Mouse (Mus musculus) urinary bladder, postnatal 36 days (tissue): ENCODE data around the gene Rps6ka4.

Experiments used
- DNase-seq, 2 experiments: peaks; one replicate each; pipeline ENCODE4 v3.0.0; 2022; ENCODE audit warnings: low spot score in 2 of 2, mixed read lengths in 1 of 2

Rps6ka4 gene

DNA sequence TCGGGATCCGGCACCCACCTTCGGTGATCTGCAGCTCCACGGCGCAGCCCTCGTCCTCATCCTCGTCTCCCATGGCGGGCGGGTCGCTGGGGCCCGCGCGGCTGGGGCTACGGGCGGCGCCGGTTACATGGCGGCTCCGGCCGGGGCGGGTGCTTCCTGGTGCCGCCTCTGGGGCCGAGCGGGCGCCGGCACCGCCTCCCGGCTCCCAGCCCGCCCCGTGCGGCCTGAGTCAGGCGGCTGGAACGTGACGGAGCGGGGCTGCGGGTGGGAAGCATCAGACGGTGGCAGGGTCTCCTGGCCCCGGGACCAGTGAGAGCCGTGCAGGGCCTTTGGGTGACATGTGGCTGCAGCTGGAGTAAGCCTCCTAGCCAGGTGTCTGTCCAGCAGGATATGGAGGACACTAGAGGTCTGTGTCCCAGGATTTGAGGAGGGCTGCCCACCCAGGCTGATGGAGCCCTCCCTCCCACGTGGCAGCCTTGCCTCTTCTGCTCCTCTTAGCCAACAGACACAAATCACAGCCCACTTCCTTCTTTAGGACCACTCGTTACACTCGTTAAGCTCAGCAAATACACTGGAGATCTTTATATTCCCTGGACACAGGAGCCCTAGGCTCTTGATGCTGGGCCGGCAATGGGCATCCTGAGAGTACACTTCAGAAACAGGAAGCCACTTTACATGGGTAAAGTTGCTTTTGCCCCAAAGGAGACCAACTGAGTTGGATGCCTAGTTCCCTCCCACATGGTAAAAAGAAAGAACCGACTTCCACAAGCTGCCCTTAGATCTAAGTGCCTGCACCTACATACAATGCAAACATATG lies at the start of gene Rps6ka4:
Gene Rps6ka4 (minus strand): TSS at position 162 of the 817 bp plus-strand sequence.
- DNase-seq: peak; percentile 69 to 74

GRCm38 (mm10) chr19:6877965-6878364 lies 37.5 kb upstream of the Rps6ka4 start:
- DNase-seq: no peak

DNA sequence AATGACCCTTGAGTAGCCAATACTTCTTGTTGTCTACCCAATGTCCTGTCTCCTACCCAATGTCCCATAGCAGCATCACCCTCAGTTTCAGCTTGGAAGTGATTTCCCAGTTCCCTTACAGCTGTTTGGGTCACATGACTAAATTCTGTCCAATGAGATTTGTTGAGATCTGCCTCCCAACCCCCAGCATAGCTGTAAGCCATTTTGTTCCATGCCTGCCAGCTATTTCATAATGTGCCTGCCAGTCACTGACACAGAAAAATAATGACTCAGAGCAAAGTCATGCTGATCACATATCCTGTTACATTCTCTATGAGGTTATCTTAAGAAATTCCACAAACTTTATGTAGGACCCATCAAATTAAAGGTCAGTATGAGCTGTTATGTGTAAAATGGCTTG lies 36.4 kb upstream of the Rps6ka4 start:
- no peak for DNase-seq

DNA sequence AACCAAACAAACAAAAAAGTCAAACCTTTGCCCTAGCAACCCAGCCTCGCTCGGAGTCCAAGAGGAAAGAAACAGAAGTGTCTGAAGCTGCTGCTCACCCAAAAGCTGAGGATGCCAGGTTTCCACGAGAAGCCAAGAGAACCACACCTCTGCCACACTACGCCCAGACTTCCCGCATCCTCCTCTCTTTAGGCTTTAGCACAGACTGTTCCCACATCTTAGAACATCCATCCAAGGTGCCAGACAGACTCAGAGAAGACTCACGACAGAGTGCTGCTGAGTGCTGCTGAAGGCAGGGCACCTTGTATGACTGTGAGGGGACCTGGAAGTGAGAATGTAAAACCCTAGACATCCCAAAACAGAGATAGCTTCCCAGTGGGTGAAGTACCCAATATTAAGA lies 35.4 kb upstream of the Rps6ka4 start:
- DNase-seq: no peak

- DNase-seq: no peak
These were observed 33.8 kb upstream of the Rps6ka4 start for GRCm38 (mm10) chr19:6874257-6874656.

- DNase-seq: no peak
These were observed 32.3 kb upstream of the Rps6ka4 start for GRCm38 (mm10) chr19:6872701-6873100.

DNA sequence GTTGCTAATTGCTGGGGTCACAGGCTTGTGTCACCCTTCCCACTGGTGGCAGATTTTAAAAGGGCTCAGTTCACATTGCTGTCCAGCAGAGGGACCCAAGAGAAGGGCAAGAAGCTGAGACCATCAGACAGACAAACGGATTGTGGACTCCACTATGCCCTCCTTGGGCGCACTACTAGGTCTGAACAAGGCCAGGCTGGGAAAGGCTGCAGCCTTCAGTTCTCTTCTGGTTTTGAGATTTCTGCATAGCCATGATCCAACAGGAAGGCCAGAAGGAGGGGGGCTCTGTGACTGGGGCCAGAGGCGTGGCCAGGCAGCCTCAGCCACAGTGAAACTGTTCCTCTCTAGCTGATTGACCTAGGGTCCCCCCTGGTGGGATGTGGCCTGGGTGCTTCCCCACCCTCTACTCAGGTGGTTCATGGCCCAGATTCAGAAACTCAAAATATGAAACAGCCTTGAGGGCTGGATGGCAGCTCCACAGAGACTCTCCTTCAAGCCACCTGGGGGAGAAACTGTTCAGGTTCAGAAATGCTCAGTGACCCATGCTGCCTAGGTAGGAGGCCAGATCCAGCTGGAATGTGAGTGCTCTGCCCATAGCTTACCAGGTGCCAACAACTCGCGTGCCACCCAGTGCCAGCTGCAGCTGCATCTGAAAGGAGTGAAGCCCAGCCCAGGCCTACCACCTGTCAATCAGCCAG lies 31.3 kb upstream of the Rps6ka4 start:
- peak in 1 of 2 experiments; percentile 31 for DNase-seq

DNA sequence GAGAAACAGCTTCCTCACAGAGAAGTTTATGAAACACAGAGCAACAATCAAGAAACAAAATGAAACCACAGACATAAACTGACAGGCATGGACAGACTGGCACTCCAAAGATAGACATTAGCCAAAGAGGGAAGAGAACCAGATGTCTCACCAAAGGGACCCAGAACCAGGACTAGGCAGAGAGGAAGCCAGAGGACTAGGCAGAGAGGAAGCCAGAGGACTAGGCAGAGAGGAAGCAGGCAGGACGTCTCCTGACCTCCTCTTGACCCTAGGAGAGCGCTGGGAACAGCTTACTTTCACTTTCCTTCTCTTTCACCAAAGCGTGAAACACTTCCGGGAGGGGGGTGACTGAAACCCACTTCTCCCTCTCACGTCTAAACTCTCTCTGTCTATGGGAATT lies 28.9 kb upstream of the Rps6ka4 start:
- peak; percentile 41 to 64 for DNase-seq

DNA sequence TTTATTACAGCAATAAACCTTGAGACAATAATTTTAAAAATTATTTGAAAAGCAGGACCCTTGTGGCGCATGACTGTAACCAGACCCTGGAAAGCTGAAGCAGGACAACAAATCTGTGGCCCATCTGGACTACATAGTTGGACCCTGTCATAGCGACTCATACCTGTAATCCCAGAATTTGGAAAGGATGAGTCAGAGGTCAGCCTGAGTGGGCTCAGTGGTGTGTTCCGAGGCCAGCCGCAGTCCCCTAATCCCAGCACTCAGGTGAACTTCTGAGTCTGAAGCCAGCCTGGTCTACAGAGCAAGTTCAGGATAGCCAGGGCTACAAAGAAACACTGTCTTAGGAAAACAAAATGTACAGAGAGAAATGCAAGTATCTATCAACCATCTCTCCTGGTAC lies 21.0 kb upstream of the Rps6ka4 start:
- no peak for DNase-seq

GRCm38 (mm10) chr19:6860706-6861105 lies 20.3 kb upstream of the Rps6ka4 start:
- no peak for DNase-seq

DNA sequence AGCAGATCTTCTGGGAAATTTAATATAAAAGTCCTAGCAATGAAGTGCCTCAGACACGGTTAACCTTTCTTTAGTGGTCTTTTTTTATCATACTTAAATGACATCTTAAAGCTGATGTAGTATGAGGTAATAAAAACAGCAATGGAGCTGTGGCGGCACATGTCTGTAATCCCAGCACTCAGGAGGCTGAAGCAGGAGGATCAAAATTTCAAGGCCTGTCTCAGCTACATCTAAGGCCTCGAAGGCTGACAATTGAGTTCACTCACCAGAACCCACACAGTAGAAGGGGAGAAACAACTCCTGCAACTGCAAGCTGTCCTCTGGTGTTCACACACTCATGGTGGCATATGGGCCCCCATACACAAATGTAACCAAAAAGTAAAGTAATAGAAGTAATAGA lies 19.5 kb upstream of the Rps6ka4 start:
- no peak for DNase-seq

DNA sequence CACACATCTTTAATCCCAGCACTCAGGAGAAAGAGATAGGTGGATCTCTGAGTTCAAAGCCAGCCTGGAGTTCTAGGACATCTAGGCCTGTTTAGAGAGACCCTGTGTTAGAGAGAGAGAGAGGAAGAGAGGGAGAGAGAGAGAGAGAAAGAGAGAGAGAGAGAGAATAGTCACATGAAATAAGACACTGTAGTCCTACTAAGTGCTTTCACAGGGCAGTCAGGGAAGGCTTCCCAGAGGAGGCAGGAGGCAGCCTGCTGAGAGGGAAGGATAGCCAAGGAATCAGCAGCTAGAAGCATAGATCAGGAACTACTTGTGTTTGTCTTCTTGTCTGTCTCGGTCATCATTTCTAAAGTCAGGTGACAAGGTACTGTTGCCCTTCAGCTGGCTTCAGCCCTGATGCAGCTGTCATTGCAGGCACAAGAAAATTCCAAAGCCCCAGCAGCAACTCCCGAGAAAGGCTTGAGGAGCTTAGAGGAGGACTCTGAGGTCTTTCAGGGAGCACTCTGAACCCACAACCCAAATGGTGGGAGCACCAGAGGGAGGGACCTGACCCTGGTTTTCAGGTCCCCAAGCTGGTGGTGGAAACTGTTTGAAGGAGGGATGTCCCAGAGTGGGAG lies 18.7 kb upstream of the Rps6ka4 start:
- no peak for DNase-seq

GRCm38 (mm10) chr19:6858031-6858430 lies 17.6 kb upstream of the Rps6ka4 start, which contains the start of gene Ccdc88b:
Gene Ccdc88b (minus strand): TSS chr19:6858211.
- DNase-seq: no peak

- DNase-seq: no peak
These were observed 17.1 kb upstream of the Rps6ka4 start for GRCm38 (mm10) chr19:6857391-6858005.

DNA sequence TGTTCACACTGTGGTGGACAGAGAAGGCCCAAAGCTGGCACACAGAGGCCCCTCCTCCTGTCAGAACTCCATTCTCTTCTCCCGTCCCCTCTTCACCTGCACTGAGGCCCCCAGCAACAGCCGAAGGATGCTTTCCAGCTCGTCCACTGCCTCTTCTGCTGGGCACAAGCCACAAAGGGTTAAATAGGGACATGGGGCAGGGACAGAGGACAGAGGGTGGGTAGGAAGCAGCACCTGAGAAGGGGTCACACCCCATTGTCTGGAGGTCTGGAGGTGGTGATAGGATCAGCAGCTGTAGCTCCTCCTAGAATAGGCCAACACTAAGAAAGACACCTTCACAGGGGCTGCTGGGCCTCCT lies 16.5 kb upstream of the Rps6ka4 start:
- DNase-seq: no peak

- DNase-seq: no peak
These were observed 16.0 kb upstream of the Rps6ka4 start for GRCm38 (mm10) chr19:6856281-6857002.

DNA sequence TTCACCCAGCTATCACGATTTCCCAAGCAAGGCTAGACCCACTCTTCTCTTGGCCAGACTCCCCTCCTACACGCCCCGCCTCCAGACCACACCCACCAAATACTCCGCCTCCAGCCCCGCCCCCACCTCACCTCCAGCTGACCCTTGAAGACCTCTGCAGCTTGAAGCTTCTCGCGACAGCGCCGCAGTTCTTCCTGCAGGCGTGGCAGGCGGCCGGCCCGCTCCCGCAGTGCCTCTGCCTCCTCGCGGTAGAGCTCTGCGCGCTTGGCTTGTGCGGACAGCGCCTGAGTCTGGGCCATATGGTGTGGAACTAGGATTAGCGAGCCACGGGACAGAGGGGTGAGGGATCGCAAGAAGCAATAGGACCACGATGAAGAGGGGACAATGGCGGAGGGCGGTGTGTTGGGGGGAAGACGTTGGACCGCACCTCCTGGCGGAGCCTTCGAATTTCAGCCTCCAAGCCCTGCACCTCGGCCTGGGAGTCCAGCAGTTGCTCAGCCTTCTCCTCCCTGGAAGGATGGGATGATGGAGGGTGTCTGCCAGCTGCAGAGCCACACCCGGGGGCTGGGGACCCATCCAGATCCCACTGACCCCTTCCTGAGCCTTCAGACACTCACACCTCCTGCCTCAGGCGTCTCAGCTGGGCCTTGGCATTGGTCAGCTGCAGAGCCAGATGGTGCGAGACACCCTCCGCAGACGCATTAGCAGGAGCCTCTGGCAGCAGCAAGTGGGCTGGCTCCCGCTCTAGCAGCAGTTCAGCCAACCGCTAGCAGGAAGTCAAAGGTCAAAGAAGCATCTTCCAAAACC lies 15.0 kb upstream of the Rps6ka4 start:
- no peak for DNase-seq

DNA sequence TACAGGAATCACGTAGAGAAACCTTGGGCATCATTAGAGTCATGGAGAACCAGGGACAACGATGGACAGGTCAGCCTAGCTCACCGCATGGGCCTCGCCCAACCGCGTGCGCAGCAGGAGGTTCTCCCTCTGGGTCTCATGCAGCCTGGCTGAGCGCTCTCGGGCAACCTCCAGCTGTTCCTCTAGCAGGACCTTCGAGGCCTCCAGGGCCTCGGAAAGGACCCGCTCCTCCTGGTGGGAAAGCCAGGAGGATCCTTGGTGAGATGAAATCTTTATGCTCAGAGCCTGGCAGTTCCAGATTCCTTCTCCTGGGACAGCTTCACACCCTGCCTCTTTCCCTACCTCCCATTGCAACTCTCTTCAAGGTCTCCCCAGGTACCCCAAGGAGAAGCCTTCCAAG lies 14.2 kb upstream of the Rps6ka4 start:
- DNase-seq: no peak

DNA sequence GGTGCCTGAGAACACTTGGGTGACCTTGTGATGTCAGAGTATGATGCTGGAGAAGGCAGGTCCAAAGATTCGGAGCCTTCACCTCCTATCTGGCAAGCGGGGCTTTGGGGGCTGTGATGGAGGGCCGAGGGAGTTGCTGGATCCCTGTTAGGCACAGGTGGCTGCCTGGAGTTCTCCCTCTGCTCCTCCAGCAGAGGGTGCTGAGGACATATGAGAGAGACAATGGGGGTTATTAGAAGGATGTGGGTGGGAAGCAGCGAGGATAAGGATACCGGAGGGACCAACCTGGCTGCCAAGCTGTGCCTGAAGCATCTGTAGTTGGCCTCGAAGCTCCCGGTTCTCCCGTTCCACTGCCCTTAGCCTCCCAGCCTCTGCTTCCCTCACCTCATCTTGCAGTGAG lies 13.5 kb upstream of the Rps6ka4 start:
- DNase-seq: no peak

DNA sequence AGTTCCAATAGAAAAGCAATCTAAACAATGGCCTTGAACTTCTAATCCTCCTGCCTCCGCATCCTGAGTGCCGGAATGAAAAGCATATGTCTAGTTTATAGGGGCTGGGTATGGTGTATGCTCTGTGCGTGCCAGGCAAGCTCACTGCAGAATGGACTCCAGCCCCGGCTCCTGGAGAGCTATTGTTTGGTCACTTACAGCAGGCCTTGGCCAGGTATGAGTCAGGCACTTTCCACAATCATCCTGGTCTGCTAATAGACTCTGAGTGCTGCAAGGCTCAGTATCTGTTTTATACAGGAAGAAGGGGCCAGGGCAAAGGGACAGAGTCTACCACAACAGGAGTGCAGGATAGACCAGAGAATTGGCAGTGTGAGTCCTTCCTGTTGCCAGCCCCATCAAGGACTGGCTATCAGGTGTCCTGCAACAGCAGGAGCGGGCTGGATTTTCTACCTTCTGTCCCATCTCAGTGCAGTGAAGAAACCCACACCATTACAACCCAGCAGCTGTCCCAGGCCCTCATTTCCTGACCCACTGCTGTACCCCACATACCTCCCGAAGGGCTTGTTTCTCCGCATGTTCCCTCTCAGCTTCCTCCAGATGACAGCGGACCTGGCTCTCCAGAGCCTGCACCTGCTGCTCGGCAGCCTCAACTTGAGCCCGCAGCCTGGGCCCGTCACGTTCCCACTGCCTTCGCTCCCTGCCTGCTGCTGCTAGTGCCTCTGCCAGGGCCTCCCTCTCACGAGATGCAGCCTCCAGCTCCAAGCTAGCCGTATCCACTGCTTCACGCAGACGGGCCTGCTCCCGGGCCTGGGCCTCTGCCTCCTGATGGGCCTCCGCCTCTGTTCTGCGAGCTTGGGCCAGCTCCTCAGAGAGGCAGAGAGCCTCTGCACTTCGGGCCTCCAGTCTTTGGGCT lies 12.2 kb upstream of the Rps6ka4 start:
- DNase-seq: no peak
